Mouse (Mus musculus) intestine, embryonic 14.5 days (tissue): ENCODE results near the gene Crb2. TPM values are rescaled to one million over a fixed set of nuclear protein-coding genes. Genes with fewer than 3 reads are reported as not detected.

Source experiments
- ATAC-seq: fragments of 200-750 bp; cut with Nextera tagmentation; replicated peaks from 2 replicates; pipeline ENCODE4 v1.8.0; 2017; ENCODE audit warnings: low read depth, moderate number of reproducible peaks, moderate TSS enrichment, moderate library complexity; ENCODE audit not compliant: low FRiP score, low TSS enrichment
- DNase-seq: peaks from one replicate; pipeline ENCODE4 v3.0.0-alpha.2; 2018; ENCODE audit warnings: low spot score
- H3K27ac ChIP-seq: fragments of 300-500 bp; sonication (generic); 2 replicates; pipeline ENCODE4 v1.5.1; 2014; ENCODE audit warnings: low read depth, mild to moderate bottlenecking, control low read depth
- H3K27me3 ChIP-seq: fragments of 300-500 bp; sonication (generic); replicated peaks from 2 replicates; pipeline ENCODE4 v1.6.1; 2014; ENCODE audit warnings: low read length, control low read depth; ENCODE audit not compliant: control insufficient read depth, insufficient read depth
- H3K36me3 ChIP-seq: fragments of 300-500 bp; sonication (generic); 2 replicates; pipeline ENCODE4 v1.6.1; 2014; ENCODE audit warnings: low read length, control low read depth; ENCODE audit not compliant: control insufficient read depth, insufficient read depth
- H3K4me1 ChIP-seq: fragments of 300-500 bp; sonication (generic); replicated peaks from 2 replicates; pipeline ENCODE4 v1.6.1; 2014; ENCODE audit warnings: low read length, control low read depth, mixed read lengths; ENCODE audit not compliant: control insufficient read depth, insufficient read depth
- H3K4me2 ChIP-seq: fragments of 300-500 bp; sonication (generic); 2 replicates; pipeline ENCODE4 v1.6.1; 2014; ENCODE audit warnings: low read length
- H3K4me3 ChIP-seq: fragments of 300-500 bp; sonication (generic); 2 replicates; pipeline ENCODE4 v1.5.1; 2014; ENCODE audit warnings: low read depth, low read length, control low read depth, mixed read lengths
- H3K9ac ChIP-seq: fragments of 300-500 bp; sonication (generic); 2 replicates; pipeline ENCODE4 v1.6.1; 2014; ENCODE audit warnings: mild to moderate bottlenecking, low read length
- H3K9me3 ChIP-seq: fragments of 300-500 bp; sonication (generic); 2 replicates; pipeline ENCODE4 v1.6.1; 2016; ENCODE audit warnings: low read length, control low read depth; ENCODE audit not compliant: control insufficient read depth
- whole genome bisulfite sequencing: fragments of 180-500 bp; shearing (Covaris S2); extraction: QIAGEN DNeasy Blood & Tissue Kit; methylation state at CpG from one replicate; pipeline ENCODE4 v1.1.7; 2014; 5-methylcytosine and 5-hydroxymethylcytosine counted together
- polyA plus RNA-seq: library from polyadenylated mRNA; unstranded; fragments of >200 nt; fragmentation: Nextera tagmentation; extraction: Ambion mirVana; gene quantifications from 2 replicates; pipeline ENCODE4 v1.2.1, GENCODE M21; 2014

The Crb2 gene
- polyA plus RNA-seq, 1 experiment from 2014 or later = 4.2 TPM

DNA sequence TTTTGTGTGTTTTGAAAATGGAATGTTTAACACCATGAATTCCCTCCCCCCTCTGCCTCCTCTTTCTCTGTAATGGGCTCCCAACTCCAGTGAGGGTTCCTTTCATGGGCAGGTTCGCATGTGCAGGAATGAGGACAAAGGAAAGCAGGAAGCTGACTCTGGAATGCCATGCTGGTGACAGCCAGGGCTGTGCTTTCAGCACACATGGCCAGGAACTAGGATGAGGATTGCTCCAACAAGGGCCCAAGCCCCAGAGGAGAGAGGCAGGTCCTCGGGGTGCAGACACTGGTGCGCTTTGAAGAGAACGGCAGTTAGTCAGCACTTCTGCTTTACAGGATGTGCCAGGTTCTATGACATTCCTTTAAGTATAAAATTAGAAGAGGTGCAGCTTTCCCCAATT, 66.7 kb downstream of the Crb2 start:
- ATAC-seq = no peak
- Histone ChIP-seq H3K36me3 (no peaks in the 10 kb centered on the region), H3K4me2 (no peak overlapping the region), H3K4me1 (no peaks in the 10 kb centered on the region), H3K27ac (no peak overlapping the region), H3K4me3 (no peak overlapping the region), H3K9me3 (no peaks in the 10 kb centered on the region), H3K9ac (no peak overlapping the region), H3K27me3 (no peaks in the 10 kb centered on the region)
- WGBS = 47% methylated on average over 4 of the region's 4 CpGs
- DNase-seq = no peak

Other genes with a start within 250 kb of the Crb2 start
- 47.3 and 48.3 TPM in 2 replicates for gene Strbp, start 72.4 kb upstream of the Crb2 start, polyA plus RNA-seq